In genomic region chr11:54155864-54156263, GRCm38 (mm10) we compare ENCODE assay signal across 8 mouse cellular contexts. TPM values are rescaled to one million over a fixed set of nuclear protein-coding genes. Genes with fewer than 3 reads are reported as not detected.
DNase-seq lines count a peak whose midpoint lies in the region; ATAC-seq lines count a peak whose summit lies in the region.

No protein-coding gene starts in this region.

- no peaks in the 10 kb centered on the region for H3K36me3 ChIP-seq in forebrain, embryonic 14.5 days (ENCODE audit: control insufficient read depth, insufficient read depth, low read length)
- no peaks in the 10 kb centered on the region for H3K36me3 ChIP-seq in forebrain, embryonic 10.5 days (replicated peaks)
- H3K36me3 ChIP-seq in intestine, embryonic 16.5 days (ENCODE audit: control insufficient read depth, insufficient read depth, low read length) = no peaks in the 10 kb centered on the region

- no peaks in the 10 kb centered on the region for H3K27me3 ChIP-seq in forebrain, embryonic 14.5 days (replicated peaks; ENCODE audit: control insufficient read depth, insufficient read depth, low read length)
- no peaks in the 10 kb centered on the region for H3K27me3 ChIP-seq in forebrain, embryonic 10.5 days (ENCODE audit: poor library complexity, severe bottlenecking)
- H3K27me3 ChIP-seq in intestine, embryonic 16.5 days (replicated peaks; ENCODE audit: control insufficient read depth, insufficient read depth, low read length) = no peaks in the 10 kb centered on the region

- H3K9ac ChIP-seq in forebrain, embryonic 14.5 days (ENCODE audit: low read length) = no peak overlapping the region
- H3K9ac ChIP-seq in intestine, embryonic 16.5 days (ENCODE audit: low read depth, low read length) = no peak overlapping the region

- ATAC-seq in forebrain, embryonic 14.5 days = no peak
- no peak for ATAC-seq in intestine, embryonic 16.5 days

- WGBS in forebrain, embryonic 14.5 days = 90% methylated on average over 6 of the region's 6 CpGs
- WGBS in forebrain, embryonic 10.5 days = 90% methylated on average over 6 of the region's 6 CpGs
- 77% methylated on average over 6 of the region's 6 CpGs for WGBS in intestine, embryonic 16.5 days

- no peak overlapping the region for H3K4me2 ChIP-seq in forebrain, embryonic 14.5 days (ENCODE audit: low read length)
- no peak overlapping the region for H3K4me2 ChIP-seq in intestine, embryonic 16.5 days (ENCODE audit: low read depth, low read length)

- H3K4me3 ChIP-seq in forebrain, embryonic 14.5 days (ENCODE audit: low read depth, low read length) = no peak overlapping the region
- H3K4me3 ChIP-seq in forebrain, embryonic 10.5 days = no peak overlapping the region
- no peak overlapping the region for H3K4me3 ChIP-seq in intestine, embryonic 16.5 days (ENCODE audit: low read length)

- DNase-seq in forebrain, embryonic 14.5 days (ENCODE audit: low spot score) = peak; percentile 4
- DNase-seq in forebrain, embryonic 10.5 days (ENCODE audit: extremely low spot score, low spot score) = no peak
- peak; percentile 86 for DNase-seq in MEL-GATA-1-ER (ENCODE audit: extremely low read depth, low read depth)
- peak; percentile 42 to 53 for DNase-seq in cerebellum, postnatal 10 days
- peak; percentile 46 to 54 for DNase-seq in kidney, postnatal 36 days
- DNase-seq in lung, postnatal 10 days = peak; percentile 82
- peak; percentile 52 to 75 for DNase-seq in thymus, adult 18-20 months

- H3K4me1 ChIP-seq in forebrain, embryonic 14.5 days (ENCODE audit: control insufficient read depth, insufficient read depth, low read length) = no peaks in the 10 kb centered on the region
- H3K4me1 ChIP-seq in forebrain, embryonic 10.5 days = no peaks in the 10 kb centered on the region
- H3K4me1 ChIP-seq in intestine, embryonic 16.5 days (ENCODE audit: control insufficient read depth, insufficient read depth, low read length) = no peaks in the 10 kb centered on the region

- H3K9me3 ChIP-seq in forebrain, embryonic 14.5 days (replicated peaks; ENCODE audit: control insufficient read depth, low read length) = no peaks in the 10 kb centered on the region
- no peaks in the 10 kb centered on the region for H3K9me3 ChIP-seq in forebrain, embryonic 10.5 days
- H3K9me3 ChIP-seq in intestine, embryonic 16.5 days (ENCODE audit: control insufficient read depth, low read length) = no peaks in the 10 kb centered on the region

- no peak overlapping the region for H3K27ac ChIP-seq in forebrain, embryonic 14.5 days (ENCODE audit: low read depth, low read length)
- H3K27ac ChIP-seq in forebrain, embryonic 10.5 days = no peak overlapping the region
- H3K27ac ChIP-seq in intestine, embryonic 16.5 days (ENCODE audit: low read length) = no peak overlapping the region

RNA-seq across cellular contexts. Expression of gene P4ha2, which starts 56.0 kb away (rescaled TPM):
- polyA plus RNA-seq in forebrain, embryonic 14.5 days (2014; fragmentation: Nextera tagmentation; extraction: Ambion mirVana) = 4.9 and 7.2 TPM in 2 replicates
- 15.9 and 19.7 TPM in 2 replicates for polyA plus RNA-seq in forebrain, embryonic 10.5 days (2016; fragmentation: Nextera tagmentation; extraction: Ambion mirVana)
- polyA plus RNA-seq in intestine, embryonic 16.5 days (2015; fragmentation: Nextera tagmentation; extraction: Ambion mirVana) = 43.7 and 46.2 TPM in 2 replicates
